11 mouse cellular contexts compared by ENCODE assay signal in the genomic region with DNA sequence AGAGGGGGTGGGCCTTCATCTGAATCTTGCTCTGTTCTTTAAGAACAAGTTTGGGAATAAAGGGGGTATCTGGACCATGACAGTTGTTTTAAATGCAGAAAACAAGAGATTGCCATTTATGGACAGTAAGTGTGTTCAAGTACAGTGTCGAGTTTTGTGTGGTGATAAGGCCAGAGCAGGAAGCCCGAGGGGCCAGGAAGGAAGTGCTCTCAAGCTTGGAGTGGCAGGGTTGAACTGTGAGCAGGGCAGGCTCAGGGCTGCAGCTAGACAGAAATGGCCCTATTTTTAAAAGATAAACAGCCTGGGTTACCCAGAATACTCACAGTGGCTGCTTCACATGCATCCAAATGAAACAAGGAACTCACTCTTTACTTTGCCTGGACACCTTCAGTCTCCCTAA.
DNase-seq lines count a peak whose midpoint lies in the region; ATAC-seq lines count a peak whose summit lies in the region.
"Had no signal": no experiment of that assay in that cellular context is flagged by ENCODE, and none has a peak within 500 bp of the region (broad histone marks: within the 10 kb centered on the region; RNA-seq: fewer than 3 reads in every experiment).

No protein-coding gene starts in this region.

- H3K9ac ChIP-seq in heart, embryonic 15.5 days, result no peak overlapping the region
- no peak overlapping the region for H3K9ac ChIP-seq in liver, embryonic 11.5 days (ENCODE audit: low read depth, low read length)
- no peak overlapping the region for H3K9ac ChIP-seq in midbrain, embryonic 14.5 days (replicated peaks; ENCODE audit: low read length)
- H3K9ac ChIP-seq: neural tube, embryonic 12.5 days had no signal

- WGBS in heart, embryonic 15.5 days, result 8% methylated on average over 2 of the region's 2 CpGs
- WGBS in liver, embryonic 11.5 days, result 21% methylated on average over 2 of the region's 2 CpGs
- 84% methylated on average over 2 of the region's 2 CpGs for WGBS in midbrain, embryonic 14.5 days

- no peak overlapping the region for H3K4me3 ChIP-seq in heart, embryonic 15.5 days
- no peak overlapping the region for H3K4me3 ChIP-seq in liver, embryonic 11.5 days (ENCODE audit: low read depth, low read length)
- H3K4me3 ChIP-seq in midbrain, embryonic 14.5 days (replicated peaks; ENCODE audit: low read depth, low read length), result no peak overlapping the region
- H3K4me3 ChIP-seq: neural tube, embryonic 12.5 days had no signal

- no peaks in the 10 kb centered on the region for H3K4me1 ChIP-seq in heart, embryonic 15.5 days (replicated peaks)
- no peaks in the 10 kb centered on the region for H3K4me1 ChIP-seq in liver, embryonic 11.5 days (replicated peaks; ENCODE audit: control insufficient read depth, insufficient read depth, low read length)
- H3K4me1 ChIP-seq in midbrain, embryonic 14.5 days (ENCODE audit: control insufficient read depth, insufficient read depth, low read length), result no peaks in the 10 kb centered on the region
- H3K4me1 ChIP-seq: neural tube, embryonic 12.5 days had no signal

- no peaks in the 10 kb centered on the region for H3K27me3 ChIP-seq in heart, embryonic 15.5 days
- H3K27me3 ChIP-seq in liver, embryonic 11.5 days (replicated peaks; ENCODE audit: control insufficient read depth, insufficient read depth, low read length), result no peaks in the 10 kb centered on the region
- H3K27me3 ChIP-seq in midbrain, embryonic 14.5 days (ENCODE audit: control insufficient read depth, insufficient read depth, low read length), result no peaks in the 10 kb centered on the region
- H3K27me3 ChIP-seq: neural tube, embryonic 12.5 days had no signal

- peak; percentile 14 for DNase-seq in kidney, adult 11 months
- DNase-seq in kidney, adult 18-20 months, result no peak
- DNase-seq in liver, embryonic 11.5 days (ENCODE audit: low spot score), result no peak
- DNase-seq in spleen, adult 18-20 months, result no peak
- no peak for DNase-seq in midbrain, embryonic 14.5 days
- DNase-seq: cerebellum, adult 9-11 months had no signal

- H3K4me2 ChIP-seq in heart, embryonic 15.5 days, result no peak overlapping the region
- no peak overlapping the region for H3K4me2 ChIP-seq in liver, embryonic 11.5 days
- H3K4me2 ChIP-seq in midbrain, embryonic 14.5 days (ENCODE audit: low read length), result no peak overlapping the region
- H3K4me2 ChIP-seq: neural tube, embryonic 12.5 days had no signal

- H3K36me3 ChIP-seq in heart, embryonic 15.5 days, result no peaks in the 10 kb centered on the region
- no peaks in the 10 kb centered on the region for H3K36me3 ChIP-seq in liver, embryonic 11.5 days (ENCODE audit: control insufficient read depth, insufficient read depth, low read length)
- no peaks in the 10 kb centered on the region for H3K36me3 ChIP-seq in midbrain, embryonic 14.5 days (ENCODE audit: control insufficient read depth, insufficient read depth, low read length)
- H3K36me3 ChIP-seq: neural tube, embryonic 12.5 days had no signal

- peak overlapping the region; percentile 47 for H3K27ac ChIP-seq in heart, embryonic 15.5 days
- 0 out of 2 replicates have a peak overlapping the region, but pooled peaks have one; percentile 66 for H3K27ac ChIP-seq in liver, embryonic 11.5 days (ENCODE audit: low read depth, low read length)
- no peak overlapping the region for H3K27ac ChIP-seq in midbrain, embryonic 14.5 days (replicated peaks; ENCODE audit: low read depth, low read length)
- H3K27ac ChIP-seq: macrophage; neural tube, embryonic 12.5 days had no signal

- ATAC-seq in heart, embryonic 15.5 days (replicated peaks; ENCODE audit: insufficient number of reproducible peaks, insufficient read depth, low FRiP score, low read depth), result no peak
- peak; percentile 76 for ATAC-seq in liver, embryonic 11.5 days (replicated peaks; ENCODE audit: low FRiP score)
- peak; percentile 59; the same call in 1 of the 2 replicates for ATAC-seq in megakaryocyte-erythroid progenitor cell, adult 5-6 weeks (replicated peaks; ENCODE audit: low FRiP score, low TSS enrichment, poor library complexity, severe bottlenecking)
- ATAC-seq in midbrain, embryonic 14.5 days (ENCODE audit: low FRiP score, low TSS enrichment), result no peak
- ATAC-seq in granulocyte monocyte progenitor cell, adult 5-6 weeks (replicated peaks; ENCODE audit: poor library complexity, severe bottlenecking), result no peak

- no peaks in the 10 kb centered on the region for H3K9me3 ChIP-seq in heart, embryonic 15.5 days (replicated peaks)
- H3K9me3 ChIP-seq in liver, embryonic 11.5 days (ENCODE audit: control insufficient read depth, low read length), result no peaks in the 10 kb centered on the region
- H3K9me3 ChIP-seq in midbrain, embryonic 14.5 days (ENCODE audit: control insufficient read depth, low read length), result no peaks in the 10 kb centered on the region
- H3K9me3 ChIP-seq: neural tube, embryonic 12.5 days had no signal

Comparison
In these comparisons a context has a peak if more than half of its experiments do, and no peak if none do; other contexts are left out.
1. ATAC-seq: peak in liver, embryonic 11.5 days (single experiment) and megakaryocyte-erythroid progenitor cell, adult 5-6 weeks (single experiment); none in heart, embryonic 15.5 days (single experiment), midbrain, embryonic 14.5 days (single experiment) and granulocyte monocyte progenitor cell, adult 5-6 weeks (single experiment).